Mouse (Mus musculus) megakaryocyte, embryonic 14.5 days (primary cell): ENCODE data around the gene Gm13275. TPM values are rescaled to one million over a fixed set of nuclear protein-coding genes. Genes with fewer than 3 reads are reported as not detected.
"Not testable (repeated sequence)": the region's sequence is repeated elsewhere in the genome, so short reads cannot be mapped to it uniquely, and the experiment has no call there.

Experiments
- H3K27me3 ChIP-seq: replicated peaks from 2 replicates; pipeline ENCODE3; 2012; ENCODE audit warnings: inconsistent platforms
- H3K36me3 ChIP-seq: replicated peaks from 2 replicates; pipeline ENCODE3; 2012; ENCODE audit warnings: low read length, inconsistent platforms, mixed read lengths
- H3K4me1 ChIP-seq: 2 replicates; pipeline ENCODE4 v1.6.1; 2012; ENCODE audit warnings: inconsistent platforms
- H3K4me3 ChIP-seq: replicated peaks from 2 replicates; pipeline ENCODE3; 2012; ENCODE audit warnings: moderate library complexity, mild to moderate bottlenecking, inconsistent platforms
- H3K9me3 ChIP-seq: 2 replicates; pipeline ENCODE4 v1.6.1; 2012; ENCODE audit warnings: inconsistent platforms
- FLI1 ChIP-seq: IDR thresholded peaks from 2 replicates; pipeline ENCODE4 v1.6.1; 2012; ENCODE audit warnings: low read length, inconsistent platforms, mixed read lengths
- GATA1 ChIP-seq: IDR thresholded peaks from 3 replicates; pipeline ENCODE4 v1.6.1; 2012; ENCODE audit warnings: mixed read lengths, low read length, inconsistent platforms, borderline replicate concordance
- polyA plus RNA-seq: library from polyadenylated mRNA; stranded (reverse); fragments of >175 nt; gene quantifications from 2 replicates; pipeline ENCODE4 v1.2.3, GENCODE M21; 2012; ENCODE audit warnings: low replicate concordance; ENCODE audit not compliant: insufficient read depth

The Gm13275 gene
- polyA plus RNA-seq, 1 experiment: 0.64 TPM

GRCm38 (mm10) chr4:88780320-88780719, 14.0 kb upstream of the Gm13275 start:
- H3K9me3 ChIP-seq, H3K36me3 ChIP-seq, H3K4me3 ChIP-seq, H3K4me1 ChIP-seq, H3K27me3 ChIP-seq: not testable (repeated sequence)

- not testable (repeated sequence) for H3K4me1 ChIP-seq, H3K9me3 ChIP-seq, H3K27me3 ChIP-seq, H3K4me3 ChIP-seq, H3K36me3 ChIP-seq
Observed at GRCm38 (mm10) chr4:88781831-88782230, 12.5 kb upstream of the Gm13275 start, which contains the start of gene Ifnz. Ifnz (plus strand) TSS chr4:88782131.

GRCm38 (mm10) chr4:88782335-88782734, 12.0 kb upstream of the Gm13275 start:
- not testable (repeated sequence) for H3K4me1 ChIP-seq, H3K4me3 ChIP-seq, H3K36me3 ChIP-seq, H3K27me3 ChIP-seq, H3K9me3 ChIP-seq

- H3K9me3 ChIP-seq, H3K36me3 ChIP-seq, H3K4me3 ChIP-seq, H3K27me3 ChIP-seq, H3K4me1 ChIP-seq: not testable (repeated sequence)
Observed at GRCm38 (mm10) chr4:88785409-88785808, 8.9 kb upstream of the Gm13275 start, which contains the start of gene Gm13276. Gm13276 (plus strand) TSS chr4:88785709.

- not testable (repeated sequence) for H3K4me3 ChIP-seq, H3K36me3 ChIP-seq, H3K27me3 ChIP-seq, H3K9me3 ChIP-seq, H3K4me1 ChIP-seq
Observed at GRCm38 (mm10) chr4:88788402-88788801, 5.9 kb upstream of the Gm13275 start, which contains the start of gene Gm13277. Gm13277 (plus strand) TSS chr4:88788632.

GRCm38 (mm10) chr4:88791250-88791649, 3.0 kb upstream of the Gm13275 start, which contains the start of gene Gm13278:
Gm13278 (plus strand) TSS chr4:88791550.
- not testable (repeated sequence) for H3K36me3 ChIP-seq, H3K4me1 ChIP-seq, H3K4me3 ChIP-seq, H3K27me3 ChIP-seq, H3K9me3 ChIP-seq

- H3K36me3 ChIP-seq, H3K4me1 ChIP-seq, H3K9me3 ChIP-seq, H3K4me3 ChIP-seq, H3K27me3 ChIP-seq: not testable (repeated sequence)
Observed at GRCm38 (mm10) chr4:88797097-88797496, 2.8 kb downstream of the Gm13275 start, which contains the start of gene Gm13279. Gm13279 (plus strand) TSS chr4:88797397.

GRCm38 (mm10) chr4:88799365-88799764, 5.1 kb downstream of the Gm13275 start, which contains the start of gene Gm13285:
Gm13285 (plus strand) TSS chr4:88799665.
- not testable (repeated sequence) for H3K4me1 ChIP-seq, H3K4me3 ChIP-seq

GRCm38 (mm10) chr4:88802954-88803353, 8.7 kb downstream of the Gm13275 start, which contains the start of gene Gm13287:
Gm13287 (plus strand) TSS chr4:88803254.
- not testable (repeated sequence) for H3K36me3 ChIP-seq, H3K9me3 ChIP-seq, H3K4me1 ChIP-seq, H3K27me3 ChIP-seq, H3K4me3 ChIP-seq

More at GRCm38 (mm10) chr4:88799365-88799764, 5.1 kb downstream of the Gm13275 start, which contains the start of gene Gm13285:
- not testable (repeated sequence) for H3K36me3 ChIP-seq, H3K27me3 ChIP-seq, H3K9me3 ChIP-seq

- H3K4me1 ChIP-seq, H3K4me3 ChIP-seq, H3K27me3 ChIP-seq, H3K36me3 ChIP-seq, H3K9me3 ChIP-seq: not testable (repeated sequence)
Observed at GRCm38 (mm10) chr4:88805231-88805630, 10.9 kb downstream of the Gm13275 start, which contains the start of gene Gm13288. Gm13288 (plus strand) TSS chr4:88805531.

GRCm38 (mm10) chr4:88805761-88806160, 11.5 kb downstream of the Gm13275 start:
- not testable (repeated sequence) for H3K36me3 ChIP-seq, H3K27me3 ChIP-seq, H3K4me1 ChIP-seq, H3K4me3 ChIP-seq, H3K9me3 ChIP-seq

- Histone ChIP-seq H3K4me3 (no peak within 1 kb of the TSS), H3K36me3 (no peaks in the 10 kb centered on the region), H3K27me3 (peaks cover 2% of the 10 kb centered on the region), H3K4me1 (no peaks in the 10 kb centered on the region), H3K9me3 (peaks cover 7% of the 10 kb centered on the region)
- TF ChIP-seq FLI1 (no peak), GATA1 (no peak)
Observed at GRCm38 (mm10) chr4:88815928-88816327, 21.6 kb downstream of the Gm13275 start, which contains the start of gene Ifna7. Ifna7 (plus strand) TSS chr4:88816228.
